ENCODE assay signal across 7 mouse cellular contexts in the genomic region with DNA sequence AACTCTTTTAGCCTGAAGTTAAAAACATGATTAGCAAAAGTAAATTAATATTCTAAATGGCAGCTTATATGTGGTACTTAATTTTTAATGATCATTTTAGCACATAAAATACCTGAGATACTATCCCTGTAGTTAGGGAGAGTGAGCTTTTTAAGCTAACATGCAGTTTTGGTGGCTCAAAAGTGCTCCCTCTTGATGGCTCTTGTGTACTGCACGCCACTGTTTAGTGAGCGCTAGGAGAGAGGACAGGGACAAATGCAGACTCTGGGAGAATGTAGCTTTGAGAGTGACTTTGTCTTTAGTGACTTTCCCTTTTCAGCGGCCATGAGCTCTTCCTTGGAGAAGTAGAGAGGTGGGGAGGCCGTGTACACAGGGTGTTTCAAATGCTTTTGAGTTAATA.
DNase-seq lines count a peak whose midpoint lies in the region; ATAC-seq and TF ChIP-seq lines count a peak whose summit lies in the region.

No protein-coding gene starts in this region.

- no peaks in the 10 kb centered on the region for H3K36me3 ChIP-seq in kidney, embryonic 15.5 days
- no peaks in the 10 kb centered on the region for H3K36me3 ChIP-seq in embryonic facial prominence, embryonic 14.5 days (ENCODE audit: control insufficient read depth, insufficient read depth, low read length)

- H3K4me1 ChIP-seq in kidney, embryonic 15.5 days: no peaks in the 10 kb centered on the region
- H3K4me1 ChIP-seq in embryonic facial prominence, embryonic 14.5 days (ENCODE audit: control insufficient read depth, insufficient read depth, low read length): no peaks in the 10 kb centered on the region

- 52% methylated on average over 4 of the region's 4 CpGs for WGBS in kidney, embryonic 15.5 days
- WGBS in embryonic facial prominence, embryonic 14.5 days: 39% methylated on average over 4 of the region's 4 CpGs

- 0 out of 2 replicates have a peak, but pooled peaks have one; percentile 29 for ATAC-seq in kidney, embryonic 15.5 days (replicated peaks; ENCODE audit: low FRiP score)
- no peak for ATAC-seq in embryonic facial prominence, embryonic 14.5 days (ENCODE audit: low read depth)
- ATAC-seq in megakaryocyte progenitor cell, adult 5-6 weeks (replicated peaks; ENCODE audit: poor library complexity): peak; percentile 64
- ATAC-seq in erythroblast, adult 5-6 weeks (replicated peaks; ENCODE audit: low FRiP score, poor library complexity, severe bottlenecking): no peak

- no peak overlapping the region for H3K9ac ChIP-seq in kidney, embryonic 15.5 days
- no peak overlapping the region for H3K9ac ChIP-seq in embryonic facial prominence, embryonic 14.5 days (ENCODE audit: low read depth, low read length)

- no peaks in the 10 kb centered on the region for H3K27me3 ChIP-seq in kidney, embryonic 15.5 days
- H3K27me3 ChIP-seq in embryonic facial prominence, embryonic 14.5 days (replicated peaks; ENCODE audit: control insufficient read depth, insufficient read depth, low read length): no peaks in the 10 kb centered on the region

- no peaks in the 10 kb centered on the region for H3K9me3 ChIP-seq in kidney, embryonic 15.5 days (replicated peaks)
- H3K9me3 ChIP-seq in embryonic facial prominence, embryonic 14.5 days (ENCODE audit: control insufficient read depth, low read length): no peaks in the 10 kb centered on the region

- H3K27ac ChIP-seq in kidney, embryonic 15.5 days: no peak overlapping the region
- no peak overlapping the region for H3K27ac ChIP-seq in embryonic facial prominence, embryonic 14.5 days (replicated peaks; ENCODE audit: low read depth, low read length)

- DNase-seq in kidney, adult 18-20 months: no peak
- DNase-seq in brain, embryonic 14.5 days (ENCODE audit: low read depth): peak; percentile 79
- DNase-seq in embryonic facial prominence, embryonic 14.5 days (ENCODE audit: low spot score): peak; percentile 50
- no peak for DNase-seq in ovary, postnatal 36 days (ENCODE audit: low spot score)

- TF ChIP-seq POLR2A in brain, embryonic 14.5 days (IDR thresholded peaks at IDR 0.05; ENCODE audit: borderline replicate concordance, extremely low read depth, insufficient read depth, insufficient read length, poor library complexity, severe bottlenecking): no peak

- TF ChIP-seq CTCF in brain, embryonic 14.5 days (IDR thresholded peaks at IDR 0.05; ENCODE audit: borderline replicate concordance, extremely low read depth, insufficient read depth, insufficient read length): peak; percentile 75; the same call in 1 of the 2 replicates

- no peak overlapping the region for H3K4me2 ChIP-seq in kidney, embryonic 15.5 days
- no peak overlapping the region for H3K4me2 ChIP-seq in embryonic facial prominence, embryonic 14.5 days (ENCODE audit: low read depth, low read length)

- H3K4me3 ChIP-seq in kidney, embryonic 15.5 days (replicated peaks): no peak overlapping the region
- no peak overlapping the region for H3K4me3 ChIP-seq in embryonic facial prominence, embryonic 14.5 days (ENCODE audit: low read depth, low read length)

Comparison
In these comparisons a context has a peak if more than half of its experiments do, and no peak if none do; other contexts are left out.
1. ATAC-seq: peak in kidney, embryonic 15.5 days (single experiment) and megakaryocyte progenitor cell, adult 5-6 weeks (single experiment); none in embryonic facial prominence, embryonic 14.5 days (single experiment) and erythroblast, adult 5-6 weeks (single experiment).
2. DNase-seq: peak in brain, embryonic 14.5 days (single experiment) and embryonic facial prominence, embryonic 14.5 days (single experiment); none in kidney, adult 18-20 months (single experiment) and ovary, postnatal 36 days (single experiment).